Mouse (Mus musculus): Measurements from ENCODE around the gene Ppme1. TPM values are rescaled to one million over a fixed set of nuclear protein-coding genes. Genes with fewer than 3 reads are reported as not detected.

Gene Ppme1
- polyA plus RNA-seq, 1 experiment from 2014 or later = 53.3 TPM

DNA sequence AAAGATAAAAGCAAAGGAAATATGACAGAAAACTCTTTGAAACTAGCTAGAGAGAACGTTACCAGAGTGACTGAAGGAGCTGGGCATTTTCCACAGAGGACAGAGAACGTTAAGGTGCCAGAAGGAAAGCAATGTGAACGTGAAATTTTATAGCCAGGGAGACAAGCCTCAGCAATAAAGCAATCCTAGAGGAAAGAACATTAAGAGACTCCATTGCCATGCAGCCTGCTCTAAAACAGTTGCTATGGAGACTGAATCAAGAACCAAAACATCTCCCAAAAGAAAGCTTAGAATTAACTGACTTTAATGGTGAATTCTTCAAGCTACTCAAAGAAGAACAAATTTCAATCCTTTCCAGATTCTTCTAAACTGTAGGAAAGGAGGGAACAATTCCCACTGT, 88.8 kb downstream of the Ppme1 start:
- no peak overlapping the region; the same call in 1 of the 2 replicates for H3K27ac ChIP-seq (replicated peaks; ENCODE audit: low read depth, low read length)
- no peak for DNase-seq (ENCODE audit: low spot score)
- H3K9ac ChIP-seq (ENCODE audit: low read depth, low read length) = no peak overlapping the region
- no peaks in the 10 kb centered on the region for H3K9me3 ChIP-seq (ENCODE audit: control insufficient read depth, low read length)
- no peak overlapping the region for H3K4me3 ChIP-seq (ENCODE audit: low read depth, low read length)
- H3K36me3 ChIP-seq (ENCODE audit: control insufficient read depth, insufficient read depth, low read length) = no peaks in the 10 kb centered on the region
- 35% methylated on average over 3 of the region's 3 CpGs for WGBS
- no peak overlapping the region for H3K4me2 ChIP-seq (ENCODE audit: low read depth, low read length)
- ATAC-seq (ENCODE audit: low read depth) = no peak
- H3K4me1 ChIP-seq (ENCODE audit: control insufficient read depth, insufficient read depth, low read length) = peaks cover 22% of the 10 kb centered on the region
- no peaks in the 10 kb centered on the region for H3K27me3 ChIP-seq (replicated peaks; ENCODE audit: control insufficient read depth, insufficient read depth, low read length)

DNA sequence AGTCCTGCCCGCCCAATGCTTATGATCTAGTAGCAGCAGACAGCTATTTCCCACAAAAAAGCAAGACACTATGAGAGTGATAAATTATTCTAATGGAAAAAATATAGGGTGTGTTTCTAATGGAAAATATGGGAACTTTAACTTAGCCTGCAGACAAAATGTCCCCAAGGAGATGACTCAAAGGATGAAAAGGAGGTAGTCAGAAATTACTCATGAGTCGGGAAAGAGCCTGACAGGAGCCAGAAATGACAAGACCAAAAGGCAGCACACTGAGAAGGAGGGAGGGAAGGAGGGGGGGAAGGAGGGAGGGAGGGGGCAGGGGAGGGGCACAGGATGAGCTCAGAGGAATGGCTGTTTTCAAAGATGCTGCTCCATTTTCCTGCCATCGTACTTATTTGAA, 90.5 kb downstream of the Ppme1 start:
- H3K4me3 ChIP-seq (ENCODE audit: low read depth, low read length) = no peak overlapping the region
- WGBS = 49% methylated on average over 3 of the region's 3 CpGs
- H3K4me2 ChIP-seq (ENCODE audit: low read depth, low read length) = no peak overlapping the region
- no peak overlapping the region for H3K9ac ChIP-seq (ENCODE audit: low read depth, low read length)
- ATAC-seq (ENCODE audit: low read depth) (no peak), DNase-seq (ENCODE audit: low spot score) (peak; percentile 33)
- H3K27ac ChIP-seq (replicated peaks; ENCODE audit: low read depth, low read length) = no peak overlapping the region
- no peaks in the 10 kb centered on the region for H3K27me3 ChIP-seq (replicated peaks; ENCODE audit: control insufficient read depth, insufficient read depth, low read length)
- no peaks in the 10 kb centered on the region for H3K36me3 ChIP-seq (ENCODE audit: control insufficient read depth, insufficient read depth, low read length)
- peaks cover 9% of the 10 kb centered on the region for H3K4me1 ChIP-seq (ENCODE audit: control insufficient read depth, insufficient read depth, low read length)
- H3K9me3 ChIP-seq (ENCODE audit: control insufficient read depth, low read length) = no peaks in the 10 kb centered on the region

DNA sequence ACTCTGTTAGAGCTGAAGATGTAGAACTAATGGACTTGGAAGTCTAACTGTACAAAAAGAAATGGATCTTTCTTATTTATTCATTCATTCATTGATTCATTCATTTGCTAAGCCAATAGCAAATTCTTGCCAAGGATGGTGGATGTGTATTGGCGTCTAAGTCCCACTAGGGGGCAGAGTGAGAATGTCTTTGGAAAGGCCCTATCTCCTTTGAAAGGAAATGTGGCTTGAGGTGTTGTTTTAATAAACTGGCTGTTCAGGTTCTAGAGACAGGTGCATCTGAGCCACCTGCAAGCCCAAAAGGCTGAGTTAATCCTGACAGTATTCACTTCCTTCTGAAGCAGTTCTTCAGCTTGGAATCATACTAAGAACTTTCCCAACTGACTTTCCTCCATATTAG, 92.3 kb downstream of the Ppme1 start:
- H3K27me3 ChIP-seq (replicated peaks; ENCODE audit: control insufficient read depth, insufficient read depth, low read length) = no peaks in the 10 kb centered on the region
- H3K4me2 ChIP-seq (ENCODE audit: low read depth, low read length) = no peak overlapping the region
- 0 out of 2 replicates have a peak, but pooled peaks cover 2% of the 10 kb centered on the region for H3K4me1 ChIP-seq (ENCODE audit: control insufficient read depth, insufficient read depth, low read length)
- peak; percentile 84 for DNase-seq (ENCODE audit: low spot score)
- H3K9me3 ChIP-seq (ENCODE audit: control insufficient read depth, low read length) = no peaks in the 10 kb centered on the region
- 0% methylated on average over 1 of the region's 1 CpGs for WGBS
- no peak overlapping the region for H3K9ac ChIP-seq (ENCODE audit: low read depth, low read length)
- peak; percentile 78; the same call in 1 of the 2 replicates for ATAC-seq (ENCODE audit: low read depth)
- H3K36me3 ChIP-seq (ENCODE audit: control insufficient read depth, insufficient read depth, low read length) = no peaks in the 10 kb centered on the region
- no peak overlapping the region for H3K4me3 ChIP-seq (ENCODE audit: low read depth, low read length)
- no peak overlapping the region for H3K27ac ChIP-seq (replicated peaks; ENCODE audit: low read depth, low read length)

Other genes starting within 250 kb of the Ppme1 start
- 21.0 and 27.1 TPM in 2 replicates for gene Lipt2, start 213.0 kb downstream of the Ppme1 start, polyA plus RNA-seq (2014; fragmentation: Nextera tagmentation; extraction: Ambion mirVana)
- 12.4 and 13.3 TPM in 2 replicates for gene Kcne3, start 195.8 kb downstream of the Ppme1 start, polyA plus RNA-seq (2014; fragmentation: Nextera tagmentation; extraction: Ambion mirVana)
- 3.8 and 4.1 TPM in 2 replicates for gene Pgm2l1, start 144.9 kb downstream of the Ppme1 start, polyA plus RNA-seq (2014; fragmentation: Nextera tagmentation; extraction: Ambion mirVana)
- 24.5 and 26.0 TPM in 2 replicates for gene P4ha3, start 86.8 kb downstream of the Ppme1 start, polyA plus RNA-seq (2014; fragmentation: Nextera tagmentation; extraction: Ambion mirVana)
- gene C2cd3, start 74 bp downstream of the Ppme1 start, polyA plus RNA-seq (2014; fragmentation: Nextera tagmentation; extraction: Ambion mirVana) = 21.7 and 25.3 TPM in 2 replicates
- 0.20 and 0.24 TPM in 2 replicates for gene Ucp3, start 100.7 kb upstream of the Ppme1 start, polyA plus RNA-seq (2014; fragmentation: Nextera tagmentation; extraction: Ambion mirVana)
- 152 and 172 TPM in 2 replicates for gene Ucp2, start 121.0 kb upstream of the Ppme1 start, polyA plus RNA-seq (2014; fragmentation: Nextera tagmentation; extraction: Ambion mirVana)
- gene Dnajb13, start 142.7 kb upstream of the Ppme1 start, polyA plus RNA-seq (2014; fragmentation: Nextera tagmentation; extraction: Ambion mirVana) = 3.0 and 4.7 TPM in 2 replicates
- 17.6 and 22.1 TPM in 2 replicates for gene Coa4, start 164.8 kb upstream of the Ppme1 start, polyA plus RNA-seq (2014; fragmentation: Nextera tagmentation; extraction: Ambion mirVana)
- gene Rab6a, start 235.1 kb upstream of the Ppme1 start, polyA plus RNA-seq (2014; fragmentation: Nextera tagmentation; extraction: Ambion mirVana) = 130 and 136 TPM in 2 replicates
- gene Mrpl48, start 236.0 kb upstream of the Ppme1 start, polyA plus RNA-seq (2014; fragmentation: Nextera tagmentation; extraction: Ambion mirVana) = 82.1 and 84.5 TPM in 2 replicates

All from embryonic facial prominence, embryonic 14.5 days (tissue).